Mouse (Mus musculus) hindbrain, embryonic 16.5 days (tissue): ENCODE data around the gene Slc35e4. TPM values are rescaled to one million over a fixed set of nuclear protein-coding genes. Genes with fewer than 3 reads are reported as not detected.

Experiments
- ATAC-seq: fragments of 200-750 bp; cut with Nextera tagmentation; 2 replicates; pipeline ENCODE4 v1.8.0; 2017; ENCODE audit warnings: moderate TSS enrichment, moderate library complexity
- H3K27ac ChIP-seq: fragments of 300-500 bp; sonication (generic); 2 replicates; pipeline ENCODE4 v1.5.1; 2014; ENCODE audit warnings: low read depth, mild to moderate bottlenecking, control low read depth, low read length, moderate library complexity
- H3K27me3 ChIP-seq: fragments of 300-500 bp; sonication (generic); replicated peaks from 2 replicates; pipeline ENCODE4 v1.6.1; 2014; ENCODE audit warnings: low read length; ENCODE audit not compliant: control insufficient read depth, insufficient read depth
- H3K36me3 ChIP-seq: fragments of 300-500 bp; sonication (generic); 2 replicates; pipeline ENCODE4 v1.6.1; 2014; ENCODE audit warnings: mild to moderate bottlenecking, low read length, moderate library complexity, mixed read lengths; ENCODE audit not compliant: control insufficient read depth, insufficient read depth
- H3K4me1 ChIP-seq: fragments of 300-500 bp; sonication (generic); 2 replicates; pipeline ENCODE4 v1.6.1; 2014; ENCODE audit warnings: low read depth, low read length; ENCODE audit not compliant: control insufficient read depth, insufficient read depth
- H3K4me2 ChIP-seq: fragments of 300-500 bp; sonication (generic); 2 replicates; pipeline ENCODE4 v1.6.1; 2014; ENCODE audit warnings: mild to moderate bottlenecking, low read length, control low read depth, moderate library complexity
- H3K4me3 ChIP-seq: fragments of 300-500 bp; sonication (generic); 2 replicates; pipeline ENCODE4 v1.5.1; 2014; ENCODE audit warnings: mild to moderate bottlenecking, low read length, control low read depth, moderate library complexity
- H3K9ac ChIP-seq: fragments of 300-500 bp; sonication (generic); 2 replicates; pipeline ENCODE4 v1.6.1; 2014; ENCODE audit warnings: low read depth, mild to moderate bottlenecking, control low read depth, low read length, moderate library complexity
- H3K9me3 ChIP-seq: fragments of 300-500 bp; sonication (generic); 2 replicates; pipeline ENCODE4 v1.6.1; 2014; ENCODE audit warnings: mild to moderate bottlenecking, low read length, moderate library complexity; ENCODE audit not compliant: control insufficient read depth
- WGBS: fragments of 180-500 bp; shearing (Covaris S2); extraction: QIAGEN DNeasy Blood & Tissue Kit; methylation state at CpG from one replicate; pipeline ENCODE4 v1.1.7; 2014; 5-methylcytosine and 5-hydroxymethylcytosine counted together
- polyA plus RNA-seq: library from polyadenylated mRNA; unstranded; fragments of >200 nt; fragmentation: Nextera tagmentation; extraction: Ambion mirVana; gene quantifications from 2 replicates; pipeline ENCODE4 v1.2.1, GENCODE M21; 2015

Gene Slc35e4
- polyA plus RNA-seq, 1 experiment from 2014 or later: 22.2 TPM

DNA sequence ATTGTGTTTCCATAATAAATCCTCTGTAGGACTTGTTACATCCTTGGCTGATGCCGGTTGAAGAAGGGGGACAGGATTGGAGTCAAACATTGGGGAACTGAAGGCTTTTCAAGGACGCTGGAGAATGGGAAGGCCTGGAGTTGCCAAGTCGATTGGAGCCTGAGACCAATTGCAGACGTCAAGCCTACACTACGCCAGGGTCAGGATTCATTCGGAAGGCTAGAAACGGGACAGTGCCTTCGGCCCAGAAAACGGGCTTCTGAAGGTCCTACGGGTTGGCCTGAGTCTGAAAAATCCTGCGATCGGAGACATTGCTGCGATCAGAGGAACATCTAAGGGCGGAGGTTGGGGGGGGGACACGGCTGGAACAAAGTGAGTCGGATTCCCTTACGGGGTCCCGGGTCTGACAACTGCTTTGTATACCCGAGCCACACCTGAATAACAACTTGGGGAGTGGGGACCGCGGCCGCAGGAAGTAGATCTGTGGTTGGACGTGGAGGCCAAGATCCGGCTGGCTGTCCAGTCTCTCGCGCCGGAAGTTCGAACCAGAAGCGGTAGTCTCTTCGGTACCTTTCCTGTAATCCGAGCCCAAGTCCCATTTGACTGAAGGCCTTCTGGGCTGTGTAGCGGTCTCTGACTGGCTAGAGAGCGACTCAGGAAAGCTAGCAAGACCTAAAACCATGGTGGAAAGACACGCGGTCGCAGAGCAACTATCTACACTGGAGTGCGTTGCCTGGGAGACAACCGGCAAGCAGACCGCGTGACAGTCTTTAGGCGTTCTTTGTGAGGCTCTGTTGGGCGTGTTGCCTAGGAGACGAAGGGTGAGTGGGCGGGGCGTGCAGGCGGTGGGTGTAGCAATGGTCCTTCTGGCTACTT lies 19.8 kb downstream of the Slc35e4 start, which contains the start of the genes 4921536K21Rik and Dusp18:
4921536K21Rik (minus strand) TSS at position 693 of the 876 bp plus-strand sequence.
Dusp18 (plus strand) TSS at position 835 of the 876 bp plus-strand sequence.
- H3K9ac ChIP-seq: peak within 1 kb of the TSS; percentile 65
- peaks cover 6% of the 10 kb centered on the region for H3K4me1 ChIP-seq
- WGBS: 2% methylated on average over 46 of the region's 46 CpGs
- no peaks in the 10 kb centered on the region for H3K27me3 ChIP-seq
- H3K9me3 ChIP-seq: no peaks in the 10 kb centered on the region
- peak within 1 kb of the TSS; percentile 57 for H3K4me3 ChIP-seq
- peak within 1 kb of the TSS; percentile 68 for H3K27ac ChIP-seq
- H3K4me2 ChIP-seq: peak within 1 kb of the TSS; percentile 71
- peak; percentile 99 for ATAC-seq
- H3K36me3 ChIP-seq: peaks cover 6% of the 10 kb centered on the region

DNA sequence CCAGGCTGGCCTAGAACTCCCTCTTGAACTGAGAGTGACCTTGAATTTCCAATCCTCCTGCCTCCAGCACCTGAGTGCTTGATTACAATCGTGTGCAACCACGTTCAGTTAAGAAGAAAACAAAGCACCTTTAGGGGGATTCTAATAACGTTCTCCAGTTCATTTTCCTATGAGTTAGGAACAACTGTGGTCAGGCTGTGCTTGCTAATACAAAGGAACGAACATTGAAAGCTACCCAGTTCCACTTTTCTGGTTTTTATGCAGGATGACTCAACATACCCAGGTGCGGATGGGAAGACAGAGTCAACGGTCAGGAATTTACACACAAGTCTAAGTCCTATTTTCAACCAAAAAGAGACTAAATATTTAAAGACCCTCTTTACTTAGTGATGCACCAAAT lies 20.5 kb downstream of the Slc35e4 start:
- 80% methylated on average over 6 of the region's 6 CpGs for WGBS
- ATAC-seq: no peak
- Histone ChIP-seq H3K4me3 (no peak overlapping the region; the same call in 1 of the 2 replicates), H3K9me3 (no peaks in the 10 kb centered on the region), H3K27me3 (no peaks in the 10 kb centered on the region), H3K4me2 (peak overlapping the region; percentile 71), H3K27ac (no peak overlapping the region), H3K9ac (no peak overlapping the region), H3K36me3 (peaks cover 6% of the 10 kb centered on the region), H3K4me1 (peaks cover 6% of the 10 kb centered on the region)

- Histone ChIP-seq H3K4me1 (no peaks in the 10 kb centered on the region), H3K9ac (no peak overlapping the region), H3K4me3 (no peak overlapping the region), H3K36me3 (no peaks in the 10 kb centered on the region), H3K9me3 (no peaks in the 10 kb centered on the region), H3K4me2 (no peak overlapping the region), H3K27ac (no peak overlapping the region), H3K27me3 (no peaks in the 10 kb centered on the region)
- WGBS: 70% methylated on average over 5 of the region's 5 CpGs
- no peak for ATAC-seq
Measured at GRCm38 (mm10) chr11:3887331-3887730, 27.1 kb downstream of the Slc35e4 start.

- Histone ChIP-seq H3K4me1 (no peaks in the 10 kb centered on the region), H3K36me3 (no peaks in the 10 kb centered on the region), H3K27me3 (no peaks in the 10 kb centered on the region), H3K9me3 (no peaks in the 10 kb centered on the region), H3K27ac (no peak overlapping the region), H3K9ac (no peak overlapping the region), H3K4me3 (no peak overlapping the region), H3K4me2 (no peak overlapping the region)
- ATAC-seq: no peak
- 93% methylated on average over 3 of the region's 3 CpGs for WGBS
Measured at GRCm38 (mm10) chr11:3883711-3884110, 30.8 kb downstream of the Slc35e4 start.

DNA sequence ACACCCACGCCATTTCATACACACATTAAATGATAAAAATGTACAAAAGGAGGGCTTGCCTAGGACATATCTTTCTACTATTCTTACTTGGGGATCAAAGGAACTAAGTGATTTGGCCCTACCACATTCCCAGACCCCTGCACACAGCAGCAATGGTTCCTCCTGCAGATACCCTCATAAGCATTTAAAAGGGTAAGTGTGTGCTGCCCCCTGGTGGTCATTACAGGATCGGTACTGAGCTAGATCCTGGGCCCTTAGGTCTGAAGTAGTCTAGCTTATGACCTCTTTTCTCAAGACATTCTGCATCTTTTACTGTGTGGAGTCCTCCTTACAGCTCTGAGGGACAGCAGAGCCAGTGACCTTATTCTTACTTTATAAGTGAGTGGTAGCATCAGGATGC lies 34.6 kb downstream of the Slc35e4 start:
- Histone ChIP-seq H3K4me2 (no peak overlapping the region), H3K9ac (no peak overlapping the region), H3K27me3 (no peaks in the 10 kb centered on the region), H3K4me1 (no peaks in the 10 kb centered on the region), H3K27ac (no peak overlapping the region), H3K4me3 (no peak overlapping the region), H3K36me3 (no peaks in the 10 kb centered on the region), H3K9me3 (no peaks in the 10 kb centered on the region)
- ATAC-seq: no peak
- WGBS: 41% methylated on average over 2 of the region's 2 CpGs

GRCm38 (mm10) chr11:3878660-3879059 lies 35.8 kb downstream of the Slc35e4 start:
- 74% methylated on average over 7 of the region's 7 CpGs for WGBS
- no peak overlapping the region for H3K4me3 ChIP-seq
- H3K4me2 ChIP-seq: no peak overlapping the region
- no peaks in the 10 kb centered on the region for H3K27me3 ChIP-seq
- no peak overlapping the region for H3K9ac ChIP-seq
- H3K27ac ChIP-seq: no peak overlapping the region
- no peaks in the 10 kb centered on the region for H3K9me3 ChIP-seq
- no peaks in the 10 kb centered on the region for H3K4me1 ChIP-seq
- no peaks in the 10 kb centered on the region for H3K36me3 ChIP-seq
- ATAC-seq: no peak

- WGBS: 78% methylated on average over 6 of the region's 6 CpGs
- Histone ChIP-seq H3K36me3 (no peaks in the 10 kb centered on the region), H3K4me3 (no peak overlapping the region), H3K4me1 (no peaks in the 10 kb centered on the region), H3K9ac (no peak overlapping the region), H3K27ac (no peak overlapping the region), H3K9me3 (no peaks in the 10 kb centered on the region), H3K27me3 (no peaks in the 10 kb centered on the region), H3K4me2 (no peak overlapping the region)
- ATAC-seq: no peak
Measured at GRCm38 (mm10) chr11:3876419-3876818, 38.0 kb downstream of the Slc35e4 start.

- Histone ChIP-seq H3K36me3 (no peaks in the 10 kb centered on the region), H3K9ac (no peak overlapping the region), H3K4me1 (peaks cover 8% of the 10 kb centered on the region), H3K27ac (no peak overlapping the region), H3K27me3 (no peaks in the 10 kb centered on the region), H3K4me3 (peak overlapping the region; percentile 54), H3K4me2 (peak overlapping the region; percentile 72), H3K9me3 (no peaks in the 10 kb centered on the region)
- whole genome bisulfite sequencing: 25% methylated on average over 6 of the region's 6 CpGs
- peak; percentile 44 for ATAC-seq
Measured at GRCm38 (mm10) chr11:3864343-3864742, 50.1 kb downstream of the Slc35e4 start.

- Histone ChIP-seq H3K4me2 (peak within 1 kb of the TSS; percentile 72), H3K4me3 (peak within 1 kb of the TSS; percentile 54), H3K36me3 (no peaks in the 10 kb centered on the region), H3K4me1 (peaks cover 8% of the 10 kb centered on the region), H3K9ac (peak within 1 kb of the TSS; percentile 66), H3K9me3 (no peaks in the 10 kb centered on the region), H3K27me3 (no peaks in the 10 kb centered on the region), H3K27ac (peak within 1 kb of the TSS; percentile 40; the same call in 1 of the 2 replicates)
- peak; percentile 91 for ATAC-seq
- 5% methylated on average over 37 of the region's 58 CpGs for WGBS
Measured at GRCm38 (mm10) chr11:3863454-3864112, 50.9 kb downstream of the Slc35e4 start, which contains the start of gene Osbp2. Gene Osbp2, minus strand, starts transcription at chr11:3863903.
